In the genomic region with DNA sequence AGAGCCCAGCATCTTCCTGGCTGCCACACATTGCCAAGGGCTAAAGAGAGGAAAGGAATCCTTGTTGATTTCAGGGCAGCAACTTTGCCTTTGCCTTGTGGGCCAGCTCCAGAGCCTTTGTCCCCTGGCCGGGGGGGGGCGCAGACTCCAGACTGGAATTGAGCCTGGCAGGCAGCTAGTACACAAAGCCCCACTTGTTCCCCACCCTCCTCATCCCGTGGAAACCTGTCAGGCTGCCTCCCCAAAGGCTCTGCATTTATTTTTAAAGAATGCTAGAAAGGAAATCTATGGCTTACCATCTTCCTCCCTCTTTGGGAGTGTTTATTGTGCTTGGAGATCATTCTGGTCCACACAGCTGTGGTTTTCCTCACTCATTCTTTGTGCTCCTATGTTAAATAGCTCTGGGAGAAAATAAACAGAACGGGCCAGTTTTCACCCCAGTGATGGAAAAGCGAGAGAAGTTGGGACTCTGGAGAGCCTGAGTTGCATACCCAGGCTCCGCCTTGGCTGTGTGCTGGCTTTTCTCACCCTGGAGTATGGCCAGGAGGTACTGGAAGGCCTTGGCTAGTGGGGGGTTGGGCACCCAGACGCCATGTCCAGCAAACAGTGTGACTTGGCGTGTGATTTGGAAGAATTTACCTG, we compare ENCODE assay signal across 10 mouse cellular contexts. TPM values are rescaled to one million over a fixed set of nuclear protein-coding genes. Genes with fewer than 3 reads are reported as not detected.
A peak's percentile ranks its signal among the peaks of the same experiment; 100 is the strongest.
DNase-seq lines count a peak whose midpoint lies in the region; ATAC-seq and TF ChIP-seq lines count a peak whose summit lies in the region.
"Had no signal": no experiment of that assay in that cellular context is flagged by ENCODE, and none has a peak within 500 bp of the region (broad histone marks: within the 10 kb centered on the region; RNA-seq: fewer than 3 reads in every experiment).

No protein-coding gene starts in this region.

- no peaks in the 10 kb centered on the region for H3K27me3 ChIP-seq in intestine, embryonic 16.5 days (replicated peaks; ENCODE audit: control insufficient read depth, insufficient read depth, low read length)
- H3K27me3 ChIP-seq in intestine, postnatal 0 days (replicated peaks; ENCODE audit: control insufficient read depth, insufficient read depth, low read length), result no peaks in the 10 kb centered on the region
- no peaks in the 10 kb centered on the region for H3K27me3 ChIP-seq in hindbrain, embryonic 12.5 days

- H3K27ac ChIP-seq in intestine, embryonic 16.5 days (ENCODE audit: low read length), result peak overlapping the region; percentile 24; the same call in 1 of the 2 replicates
- no peak overlapping the region for H3K27ac ChIP-seq in intestine, postnatal 0 days (ENCODE audit: low read depth, low read length)
- peak overlapping the region; percentile 79 for H3K27ac ChIP-seq in hindbrain, embryonic 12.5 days
- H3K27ac ChIP-seq: heart, adult 2 months had no signal

- H3K4me2 ChIP-seq in intestine, embryonic 16.5 days (ENCODE audit: low read depth, low read length), result no peak overlapping the region
- H3K4me2 ChIP-seq in intestine, postnatal 0 days (replicated peaks; ENCODE audit: low read depth), result no peak overlapping the region
- H3K4me2 ChIP-seq in hindbrain, embryonic 12.5 days (replicated peaks), result no peak overlapping the region

- peak; percentile 62 for DNase-seq in embryo, embryonic 11 days
- peak; percentile 43 for DNase-seq in mesoderm, embryonic 11.5 days (ENCODE audit: low read depth, low spot score)
- DNase-seq in kidney, adult 18-20 months, result no peak
- no peak for DNase-seq in thymus, postnatal 4 days

- no peak for TF ChIP-seq CTCF in intestine, postnatal 0 days (IDR thresholded peaks at IDR 0.05; ENCODE audit: low read depth)

- 29% methylated on average over 8 of the region's 8 CpGs for WGBS in intestine, embryonic 16.5 days
- 47% methylated on average over 8 of the region's 8 CpGs for WGBS in intestine, postnatal 0 days
- WGBS in hindbrain, embryonic 12.5 days, result 35% methylated on average over 8 of the region's 8 CpGs

- H3K4me1 ChIP-seq in intestine, embryonic 16.5 days (ENCODE audit: control insufficient read depth, insufficient read depth, low read length), result peaks cover 7% of the 10 kb centered on the region; the same call in 1 of the 2 replicates
- H3K4me1 ChIP-seq in intestine, postnatal 0 days (replicated peaks; ENCODE audit: control insufficient read depth, insufficient read depth, low read length), result no peaks in the 10 kb centered on the region
- peaks cover 22% of the 10 kb centered on the region; the same call in 1 of the 2 replicates for H3K4me1 ChIP-seq in hindbrain, embryonic 12.5 days

- H3K9me3 ChIP-seq in intestine, embryonic 16.5 days (ENCODE audit: control insufficient read depth, low read length), result no peaks in the 10 kb centered on the region
- no peaks in the 10 kb centered on the region for H3K9me3 ChIP-seq in intestine, postnatal 0 days (ENCODE audit: control insufficient read depth)
- no peaks in the 10 kb centered on the region for H3K9me3 ChIP-seq in hindbrain, embryonic 12.5 days (replicated peaks)

- no peak overlapping the region for H3K9ac ChIP-seq in intestine, embryonic 16.5 days (ENCODE audit: low read depth, low read length)
- H3K9ac ChIP-seq in intestine, postnatal 0 days (ENCODE audit: low read depth, low read length), result no peak overlapping the region
- H3K9ac ChIP-seq in hindbrain, embryonic 12.5 days, result no peak overlapping the region

- no peak for ATAC-seq in intestine, embryonic 16.5 days
- no peak for ATAC-seq in intestine, postnatal 0 days
- ATAC-seq in hindbrain, embryonic 12.5 days (ENCODE audit: low FRiP score), result peak; percentile 54
- no peak for ATAC-seq in megakaryocyte progenitor cell, adult 5-6 weeks (replicated peaks; ENCODE audit: poor library complexity)

- no peaks in the 10 kb centered on the region for H3K36me3 ChIP-seq in intestine, embryonic 16.5 days (ENCODE audit: control insufficient read depth, insufficient read depth, low read length)
- no peaks in the 10 kb centered on the region for H3K36me3 ChIP-seq in intestine, postnatal 0 days (ENCODE audit: control insufficient read depth, insufficient read depth)
- H3K36me3 ChIP-seq in hindbrain, embryonic 12.5 days, result no peaks in the 10 kb centered on the region

- no peak overlapping the region for H3K4me3 ChIP-seq in intestine, embryonic 16.5 days (ENCODE audit: low read length)
- no peak overlapping the region for H3K4me3 ChIP-seq in intestine, postnatal 0 days (ENCODE audit: low read depth, low read length)
- H3K4me3 ChIP-seq in hindbrain, embryonic 12.5 days, result no peak overlapping the region
- H3K4me3 ChIP-seq: heart, adult 2 months; myocyte had no signal

RNA-seq across cellular contexts. Expression of a gene that starts 41.2 kb away (rescaled TPM):
- polyA plus RNA-seq in intestine, embryonic 16.5 days (2015; fragmentation: Nextera tagmentation; extraction: Ambion mirVana), result 3.1 TPM in 2 replicates
- polyA plus RNA-seq in intestine, postnatal 0 days (2015; fragmentation: Nextera tagmentation; extraction: Ambion mirVana), result 1.9 and 2.1 TPM in 2 replicates
- 10.6 and 12.0 TPM in 2 replicates for polyA plus RNA-seq in hindbrain, embryonic 12.5 days (2016; fragmentation: Nextera tagmentation; extraction: Ambion mirVana)
- 5.6 and 6.2 TPM in 2 replicates for total RNA-seq in megakaryocyte progenitor cell, adult 5-6 weeks (2015)
- 4.4 and 7.5 TPM in 2 replicates for total RNA-seq in megakaryocyte progenitor cell, adult 5-6 weeks (2017)

Comparison
In these comparisons a context has a peak if more than half of its experiments do, and no peak if none do; other contexts are left out.
1. DNase-seq: peak in embryo, embryonic 11 days (single experiment) and mesoderm, embryonic 11.5 days (single experiment); none in kidney, adult 18-20 months (single experiment) and thymus, postnatal 4 days (single experiment).